Mouse (Mus musculus) hindbrain, embryonic 12.5 days (tissue): ENCODE data around the gene Rab23. TPM values are rescaled to one million over a fixed set of nuclear protein-coding genes. Genes with fewer than 3 reads are reported as not detected.

Source experiments
- ATAC-seq: fragments of 200-750 bp; cut with Nextera tagmentation; 2 replicates; pipeline ENCODE4 v1.8.0; 2017; ENCODE audit warnings: moderate TSS enrichment; ENCODE audit not compliant: low FRiP score
- H3K27ac ChIP-seq: fragments of 300-500 bp; sonication (generic); 2 replicates; pipeline ENCODE4 v1.5.1; 2016; ENCODE audit warnings: mild to moderate bottlenecking
- H3K27me3 ChIP-seq: fragments of 300-500 bp; sonication (generic); 2 replicates; pipeline ENCODE4 v1.6.1; 2016; ENCODE audit warnings: mild to moderate bottlenecking
- H3K36me3 ChIP-seq: fragments of 300-500 bp; sonication (generic); 2 replicates; pipeline ENCODE4 v1.6.1; 2016; ENCODE audit warnings: mild to moderate bottlenecking
- H3K4me1 ChIP-seq: fragments of 300-500 bp; sonication (generic); 2 replicates; pipeline ENCODE4 v1.6.1; 2016
- H3K4me2 ChIP-seq: fragments of 300-500 bp; sonication (generic); replicated peaks from 2 replicates; pipeline ENCODE4 v1.6.1; 2016; ENCODE audit warnings: mild to moderate bottlenecking
- H3K4me3 ChIP-seq: fragments of 300-500 bp; sonication (generic); 2 replicates; pipeline ENCODE4 v1.5.1; 2016; ENCODE audit warnings: mild to moderate bottlenecking
- H3K9ac ChIP-seq: fragments of 300-500 bp; sonication (generic); 2 replicates; pipeline ENCODE4 v1.6.1; 2016; ENCODE audit warnings: mild to moderate bottlenecking, moderate library complexity
- H3K9me3 ChIP-seq: fragments of 300-500 bp; sonication (generic); replicated peaks from 2 replicates; pipeline ENCODE4 v1.6.1; 2016; ENCODE audit warnings: mild to moderate bottlenecking
- WGBS: fragments of 180-500 bp; shearing (Covaris S2); methylation state at CpG from one replicate; pipeline ENCODE4 v1.1.7; 2016; 5-methylcytosine and 5-hydroxymethylcytosine counted together
- polyA plus RNA-seq: library from polyadenylated mRNA; unstranded; fragments of >200 nt; fragmentation: Nextera tagmentation; extraction: Ambion mirVana; gene quantifications from 2 replicates; pipeline ENCODE4 v1.2.1, GENCODE M21; 2016

Rab23 gene
- polyA plus RNA-seq, 1 experiment from 2014 or later, result 31.2 TPM

- no peak overlapping the region for H3K4me2 ChIP-seq
- peaks cover 40% of the 10 kb centered on the region for H3K36me3 ChIP-seq
- H3K27me3 ChIP-seq, result no peaks in the 10 kb centered on the region
- no peak overlapping the region for H3K4me3 ChIP-seq
- H3K4me1 ChIP-seq, result no peaks in the 10 kb centered on the region
- H3K9me3 ChIP-seq, result no peaks in the 10 kb centered on the region
- no peak for ATAC-seq
- no peak overlapping the region for H3K27ac ChIP-seq
- H3K9ac ChIP-seq, result no peak overlapping the region
- 85% methylated on average over 14 of the region's 14 CpGs for WGBS
These were observed 56.5 kb downstream of the Rab23 start for GRCm38 (mm10) chr1:33776175-33776611.

GRCm38 (mm10) chr1:33784561-33784960 lies 64.9 kb downstream of the Rab23 start:
- Histone ChIP-seq H3K36me3 (peaks cover 12% of the 10 kb centered on the region), H3K4me3 (no peak overlapping the region), H3K9me3 (no peaks in the 10 kb centered on the region), H3K27ac (no peak overlapping the region), H3K9ac (no peak overlapping the region), H3K27me3 (no peaks in the 10 kb centered on the region), H3K4me1 (no peaks in the 10 kb centered on the region), H3K4me2 (no peak overlapping the region)
- ATAC-seq, result no peak
- 96% methylated on average over 5 of the region's 5 CpGs for WGBS

DNA sequence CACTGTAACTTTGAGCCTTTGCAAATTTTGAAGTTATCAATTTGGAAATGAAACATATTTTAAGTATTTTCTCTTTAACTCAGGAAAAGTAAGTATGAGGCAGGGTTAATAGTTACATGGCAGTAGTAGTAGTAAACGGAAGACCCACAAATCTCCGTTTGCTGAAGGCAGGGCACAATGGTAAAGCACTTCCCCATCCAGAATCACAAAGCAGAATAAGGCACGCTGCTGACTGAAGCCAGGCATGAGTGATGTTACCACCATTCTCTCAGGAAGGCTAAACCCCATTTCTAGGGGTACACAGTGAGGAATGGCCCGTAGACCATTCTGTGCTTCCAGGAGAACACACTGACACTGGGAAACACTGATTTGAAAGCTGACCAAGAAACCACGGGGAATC lies 68.4 kb downstream of the Rab23 start:
- Histone ChIP-seq H3K9me3 (no peaks in the 10 kb centered on the region), H3K27ac (no peak overlapping the region), H3K4me2 (no peak overlapping the region), H3K27me3 (no peaks in the 10 kb centered on the region), H3K9ac (no peak overlapping the region), H3K4me1 (no peaks in the 10 kb centered on the region), H3K36me3 (peaks cover 6% of the 10 kb centered on the region), H3K4me3 (no peak overlapping the region)
- 82% methylated on average over 5 of the region's 5 CpGs for WGBS
- ATAC-seq, result no peak

- no peaks in the 10 kb centered on the region for H3K4me1 ChIP-seq
- H3K4me3 ChIP-seq, result no peak overlapping the region
- no peak for ATAC-seq
- no peak overlapping the region for H3K9ac ChIP-seq
- WGBS, result 78% methylated on average over 3 of the region's 3 CpGs
- no peak overlapping the region for H3K4me2 ChIP-seq
- H3K36me3 ChIP-seq, result peaks cover 5% of the 10 kb centered on the region
- H3K27ac ChIP-seq, result no peak overlapping the region
- no peaks in the 10 kb centered on the region for H3K27me3 ChIP-seq
- no peaks in the 10 kb centered on the region for H3K9me3 ChIP-seq
These were observed 68.8 kb downstream of the Rab23 start for GRCm38 (mm10) chr1:33788493-33788892.

Other genes with a start within 250 kb of the Rab23 start
- 30.0 and 31.1 TPM in 2 replicates for gene Prim2, start 50.1 kb upstream of the Rab23 start, polyA plus RNA-seq
- 19.7 and 24.9 TPM in 2 replicates for gene Bag2, start 37.9 kb downstream of the Rab23 start, polyA plus RNA-seq
- 51.4 and 55.2 TPM in 2 replicates for gene Zfp451, start 94.7 kb downstream of the Rab23 start, polyA plus RNA-seq
- gene Bend6, start 187.9 kb downstream of the Rab23 start, polyA plus RNA-seq, result 4.4 and 5.6 TPM in 2 replicates
- gene Dst, start 188.3 kb downstream of the Rab23 start, polyA plus RNA-seq, result 38.7 and 44.5 TPM in 2 replicates